Mouse (Mus musculus): ENCODE results near the gene Exosc5. TPM values are rescaled to one million over a fixed set of nuclear protein-coding genes. Genes with fewer than 3 reads are reported as not detected.

Gene Exosc5
- polyA plus RNA-seq (2014; fragmentation: Illumina TruSeq; extraction: RNeasy Lipid Tissue Mini Kit (QIAGEN cat#74804); ENCODE audit: insufficient read depth, low read depth, low replicate concordance) = 41.6 TPM

GRCm38 (mm10) chr7:25658657-25659472 lies at the start of gene Exosc5, which contains the start of gene Bckdha:
Exosc5 (plus strand) TSS chr7:25659164.
Bckdha (minus strand) TSS chr7:25658981.

GRCm38 (mm10) chr7:25615706-25616011 lies 43.3 kb upstream of the Exosc5 start, which contains the start of gene Erich4:
Erich4 (minus strand) TSS chr7:25615892.

GRCm38 (mm10) chr7:25618865-25619721 lies 39.9 kb upstream of the Exosc5 start, which contains the start of gene Dmac2:
Dmac2 (plus strand) TSS chr7:25619414.

GRCm38 (mm10) chr7:25626509-25627430 lies 32.2 kb upstream of the Exosc5 start, which contains the start of gene B3gnt8:
B3gnt8 (plus strand) TSS chr7:25626654.

GRCm38 (mm10) chr7:25674719-25675300 lies 15.8 kb downstream of the Exosc5 start, which contains the start of gene Tmem91:
Tmem91 (minus strand) TSS chr7:25675166.

GRCm38 (mm10) chr7:25680514-25681258 lies 21.7 kb downstream of the Exosc5 start, which contains the start of gene B9d2:
B9d2 (plus strand) TSS chr7:25680780.

GRCm38 (mm10) chr7:25686680-25687531 lies 27.9 kb downstream of the Exosc5 start, which contains the start of gene Tgfb1:
Tgfb1 (plus strand) TSS chr7:25687002.

GRCm38 (mm10) chr7:25718788-25719417 lies 59.9 kb downstream of the Exosc5 start, which contains the start of gene Ccdc97:
Ccdc97 (minus strand) TSS chr7:25719088.

Other genes with a start within 250 kb of the Exosc5 start
- gene Cxcl17, start 246.3 kb upstream of the Exosc5 start, polyA plus RNA-seq (2014; fragmentation: Illumina TruSeq; extraction: RNeasy Lipid Tissue Mini Kit (QIAGEN cat#74804); ENCODE audit: insufficient read depth, low read depth, low replicate concordance) = 74.9 TPM
- gene Ceacam1, start 181.6 kb upstream of the Exosc5 start, polyA plus RNA-seq (2014; fragmentation: Illumina TruSeq; extraction: RNeasy Lipid Tissue Mini Kit (QIAGEN cat#74804); ENCODE audit: insufficient read depth, low read depth, low replicate concordance) = 16.5 TPM
- not detected for gene Ceacam2, start 119.3 kb upstream of the Exosc5 start, polyA plus RNA-seq (2014; fragmentation: Illumina TruSeq; extraction: RNeasy Lipid Tissue Mini Kit (QIAGEN cat#74804); ENCODE audit: insufficient read depth, low read depth, low replicate concordance)
- not detected for gene Erich4, start 43.3 kb upstream of the Exosc5 start, polyA plus RNA-seq (2014; fragmentation: Illumina TruSeq; extraction: RNeasy Lipid Tissue Mini Kit (QIAGEN cat#74804); ENCODE audit: insufficient read depth, low read depth, low replicate concordance)
- gene Dmac2, start 39.8 kb upstream of the Exosc5 start, polyA plus RNA-seq (2014; fragmentation: Illumina TruSeq; extraction: RNeasy Lipid Tissue Mini Kit (QIAGEN cat#74804); ENCODE audit: insufficient read depth, low read depth, low replicate concordance) = 16.3 TPM
- 5.4 TPM for gene B3gnt8, start 32.5 kb upstream of the Exosc5 start, polyA plus RNA-seq (2014; fragmentation: Illumina TruSeq; extraction: RNeasy Lipid Tissue Mini Kit (QIAGEN cat#74804); ENCODE audit: insufficient read depth, low read depth, low replicate concordance)
- 46.0 TPM for gene Bckdha, start 183 bp upstream of the Exosc5 start, polyA plus RNA-seq (2014; fragmentation: Illumina TruSeq; extraction: RNeasy Lipid Tissue Mini Kit (QIAGEN cat#74804); ENCODE audit: insufficient read depth, low read depth, low replicate concordance)
- gene Tmem91, start 16.0 kb downstream of the Exosc5 start, polyA plus RNA-seq (2014; fragmentation: Illumina TruSeq; extraction: RNeasy Lipid Tissue Mini Kit (QIAGEN cat#74804); ENCODE audit: insufficient read depth, low read depth, low replicate concordance) = 0.30 TPM
- 23.1 TPM for gene B9d2, start 21.6 kb downstream of the Exosc5 start, polyA plus RNA-seq (2014; fragmentation: Illumina TruSeq; extraction: RNeasy Lipid Tissue Mini Kit (QIAGEN cat#74804); ENCODE audit: insufficient read depth, low read depth, low replicate concordance)
- gene Tgfb1, start 27.8 kb downstream of the Exosc5 start, polyA plus RNA-seq (2014; fragmentation: Illumina TruSeq; extraction: RNeasy Lipid Tissue Mini Kit (QIAGEN cat#74804); ENCODE audit: insufficient read depth, low read depth, low replicate concordance) = 34.1 TPM
- 15.7 TPM for gene Ccdc97, start 59.9 kb downstream of the Exosc5 start, polyA plus RNA-seq (2014; fragmentation: Illumina TruSeq; extraction: RNeasy Lipid Tissue Mini Kit (QIAGEN cat#74804); ENCODE audit: insufficient read depth, low read depth, low replicate concordance)
- gene Hnrnpul1, start 95.6 kb downstream of the Exosc5 start, polyA plus RNA-seq (2014; fragmentation: Illumina TruSeq; extraction: RNeasy Lipid Tissue Mini Kit (QIAGEN cat#74804); ENCODE audit: insufficient read depth, low read depth, low replicate concordance) = 30.1 TPM
- gene Axl, start 129.5 kb downstream of the Exosc5 start, polyA plus RNA-seq (2014; fragmentation: Illumina TruSeq; extraction: RNeasy Lipid Tissue Mini Kit (QIAGEN cat#74804); ENCODE audit: insufficient read depth, low read depth, low replicate concordance) = 39.0 TPM
- gene Cyp2s1, start 157.7 kb downstream of the Exosc5 start, polyA plus RNA-seq (2014; fragmentation: Illumina TruSeq; extraction: RNeasy Lipid Tissue Mini Kit (QIAGEN cat#74804); ENCODE audit: insufficient read depth, low read depth, low replicate concordance) = 45.5 TPM
- gene Cyp2b10, start 238.5 kb downstream of the Exosc5 start, polyA plus RNA-seq (2014; fragmentation: Illumina TruSeq; extraction: RNeasy Lipid Tissue Mini Kit (QIAGEN cat#74804); ENCODE audit: insufficient read depth, low read depth, low replicate concordance) = 186 TPM